Mouse (Mus musculus) heart, embryonic 16.5 days (tissue): ENCODE measurements at regions not wholly inside any gene's neighbourhood (a gene's known extent, or its start where the extent isn't known, plus 50 kb on each side); places are given as distances from the start of the nearest gene placed in this dataset.

Experiments used
- ATAC-seq: fragments of 200-750 bp; cut with Nextera tagmentation; replicated peaks from 2 replicates; pipeline ENCODE4 v1.8.0; 2017; ENCODE audit warnings: moderate number of reproducible peaks; ENCODE audit not compliant: insufficient read depth, low FRiP score; ENCODE audit errors: extremely low read depth
- H3K27ac ChIP-seq: fragments of 300-500 bp; sonication (generic); 2 replicates; pipeline ENCODE4 v1.5.1; 2014; ENCODE audit warnings: mild to moderate bottlenecking, low read length, control low read depth, moderate library complexity
- H3K27me3 ChIP-seq: fragments of 300-500 bp; sonication (generic); 2 replicates; pipeline ENCODE4 v1.6.1; 2014; ENCODE audit warnings: low read length, mixed read lengths; ENCODE audit not compliant: control insufficient read depth, insufficient read depth
- H3K36me3 ChIP-seq: fragments of 300-500 bp; sonication (generic); 2 replicates; pipeline ENCODE4 v1.6.1; 2014; ENCODE audit not compliant: control insufficient read depth, insufficient read depth
- H3K4me1 ChIP-seq: fragments of 300-500 bp; sonication (generic); 2 replicates; pipeline ENCODE4 v1.6.1; 2014; ENCODE audit warnings: low read length, mixed read lengths; ENCODE audit not compliant: control insufficient read depth, insufficient read depth
- H3K4me2 ChIP-seq: fragments of 300-500 bp; sonication (generic); 2 replicates; pipeline ENCODE4 v1.6.1; 2014; ENCODE audit warnings: low read depth, mild to moderate bottlenecking, control low read depth, low read length
- H3K4me3 ChIP-seq: fragments of 300-500 bp; sonication (generic); 2 replicates; pipeline ENCODE4 v1.5.1; 2014; ENCODE audit warnings: mild to moderate bottlenecking, control low read depth, low read length
- H3K9ac ChIP-seq: fragments of 300-500 bp; sonication (generic); 2 replicates; pipeline ENCODE4 v1.6.1; 2014; ENCODE audit warnings: low read length, control low read depth
- H3K9me3 ChIP-seq: fragments of 300-500 bp; sonication (generic); replicated peaks from 2 replicates; pipeline ENCODE4 v1.6.1; 2016; ENCODE audit warnings: low read length; ENCODE audit not compliant: control insufficient read depth
- WGBS: fragments of 180-500 bp; shearing (Covaris S2); extraction: QIAGEN DNeasy Blood & Tissue Kit; methylation state at CpG from one replicate; pipeline ENCODE4 v1.1.7; 2014; 5-methylcytosine and 5-hydroxymethylcytosine counted together

DNA sequence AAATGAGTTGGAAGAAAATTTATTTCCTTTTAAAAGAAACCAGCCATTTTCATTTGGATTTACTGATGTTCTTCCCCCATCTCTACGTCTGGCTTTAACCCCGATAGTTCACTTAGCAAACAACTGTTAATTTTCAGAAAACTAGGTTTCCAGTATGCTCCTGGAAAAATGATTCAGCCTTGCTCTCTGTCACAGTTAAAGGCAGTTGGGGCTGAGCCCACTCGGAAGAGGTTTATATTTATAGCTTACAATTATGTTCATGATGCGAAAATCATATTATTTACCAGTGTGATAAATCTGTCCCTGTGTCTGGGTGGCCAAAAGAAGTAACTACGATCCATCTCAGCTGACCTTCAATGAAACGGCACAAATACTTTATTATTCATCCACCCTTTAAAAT is 163.9 kb downstream of the Arl4a start:
- Histone ChIP-seq H3K9ac (no peak overlapping the region), H3K27ac (no peak overlapping the region), H3K27me3 (no peaks in the 10 kb centered on the region), H3K9me3 (no peaks in the 10 kb centered on the region), H3K36me3 (no peaks in the 10 kb centered on the region), H3K4me2 (no peak overlapping the region), H3K4me1 (no peaks in the 10 kb centered on the region), H3K4me3 (no peak overlapping the region)
- WGBS = 82% methylated on average over 6 of the region's 6 CpGs
- no peak for ATAC-seq

DNA sequence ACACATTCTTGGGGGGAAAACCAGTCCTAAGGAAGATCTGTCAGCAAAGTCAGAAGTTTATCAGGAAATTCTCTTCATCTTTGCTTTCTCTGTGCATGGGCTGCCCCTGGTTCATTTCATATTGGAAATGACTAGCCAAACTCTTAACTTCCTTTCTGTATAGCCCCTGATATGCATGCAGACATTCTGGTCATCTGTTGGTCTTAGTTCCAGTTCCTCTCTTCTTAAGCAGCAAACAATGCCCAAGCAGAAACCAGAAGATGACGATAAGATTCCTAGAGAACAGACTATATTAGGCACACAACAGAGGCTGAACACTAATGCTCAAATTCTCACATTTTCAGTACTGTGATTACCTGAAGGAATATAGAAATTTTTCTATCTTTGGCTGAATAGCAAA is 176.0 kb downstream of the Arl4a start:
- H3K4me1 ChIP-seq = no peaks in the 10 kb centered on the region
- no peak overlapping the region for H3K9ac ChIP-seq
- no peak overlapping the region for H3K27ac ChIP-seq
- no peak overlapping the region for H3K4me2 ChIP-seq
- H3K36me3 ChIP-seq = no peaks in the 10 kb centered on the region
- H3K4me3 ChIP-seq = no peak overlapping the region
- no peaks in the 10 kb centered on the region for H3K27me3 ChIP-seq
- no peaks in the 10 kb centered on the region for H3K9me3 ChIP-seq
- WGBS = 63% methylated on average over 1 of the region's 1 CpGs
- no peak for ATAC-seq

DNA sequence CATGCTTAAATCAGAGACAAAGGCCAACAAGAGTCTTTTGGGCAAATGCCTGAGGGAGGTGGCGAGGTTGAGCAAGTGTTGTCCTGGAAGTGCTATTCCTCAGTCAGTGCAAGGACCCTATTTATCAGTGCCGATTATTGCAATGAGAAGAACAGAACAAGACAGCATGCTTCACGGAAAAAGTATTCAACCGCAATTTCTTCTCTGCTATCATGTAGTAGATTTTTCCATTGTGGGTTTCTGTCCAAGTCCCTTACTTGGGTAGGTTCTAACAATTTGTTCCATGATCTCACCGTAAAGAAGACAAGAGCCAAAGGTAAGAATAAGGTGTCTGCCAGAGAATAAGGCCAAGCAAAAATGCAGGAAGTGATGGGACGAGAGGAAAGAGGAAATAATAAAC is 186.2 kb downstream of the Arl4a start:
- H3K27ac ChIP-seq = no peak overlapping the region
- H3K9ac ChIP-seq = no peak overlapping the region
- WGBS = 69% methylated on average over 6 of the region's 6 CpGs
- ATAC-seq = no peak
- no peaks in the 10 kb centered on the region for H3K9me3 ChIP-seq
- H3K4me1 ChIP-seq = no peaks in the 10 kb centered on the region
- H3K4me2 ChIP-seq = no peak overlapping the region
- no peak overlapping the region for H3K4me3 ChIP-seq
- no peaks in the 10 kb centered on the region for H3K27me3 ChIP-seq
- no peaks in the 10 kb centered on the region for H3K36me3 ChIP-seq

DNA sequence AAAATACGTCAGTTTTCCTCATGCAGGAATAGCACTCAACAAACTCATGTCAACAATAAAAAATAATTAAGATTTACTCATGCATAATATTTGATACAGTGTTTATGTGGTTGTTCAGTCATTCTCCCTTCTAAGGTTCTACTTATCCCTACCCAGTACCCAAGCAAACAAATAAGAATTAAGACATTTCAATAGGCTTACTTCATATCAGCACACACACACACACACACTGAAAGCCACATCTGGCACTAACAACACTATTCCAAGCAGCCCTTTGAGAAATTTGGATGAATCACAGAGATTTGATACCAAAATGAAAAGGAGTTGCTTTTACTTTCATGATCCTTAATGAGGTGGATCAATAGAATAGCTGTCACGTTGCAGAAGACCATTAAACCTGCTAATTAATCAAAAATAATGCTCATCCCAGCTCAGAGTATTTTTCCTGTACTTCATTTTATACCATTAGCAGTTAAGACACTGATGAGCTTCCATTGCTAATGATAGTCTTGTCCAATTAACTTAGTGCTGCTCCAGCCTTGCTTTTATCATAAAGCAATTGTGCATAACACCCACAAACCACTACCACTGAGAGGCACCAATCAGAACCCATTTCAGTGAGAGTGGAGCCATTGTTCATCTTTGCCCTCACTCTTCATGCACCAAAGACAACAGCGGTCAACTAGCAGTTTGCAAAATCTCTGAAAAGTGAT is 188.3 kb downstream of the Arl4a start:
- Histone ChIP-seq H3K9ac (no peak overlapping the region), H3K27me3 (no peaks in the 10 kb centered on the region), H3K4me2 (no peak overlapping the region), H3K4me3 (no peak overlapping the region), H3K36me3 (no peaks in the 10 kb centered on the region), H3K9me3 (no peaks in the 10 kb centered on the region), H3K27ac (no peak overlapping the region), H3K4me1 (no peaks in the 10 kb centered on the region)
- 82% methylated on average over 3 of the region's 3 CpGs for WGBS
- no peak for ATAC-seq

DNA sequence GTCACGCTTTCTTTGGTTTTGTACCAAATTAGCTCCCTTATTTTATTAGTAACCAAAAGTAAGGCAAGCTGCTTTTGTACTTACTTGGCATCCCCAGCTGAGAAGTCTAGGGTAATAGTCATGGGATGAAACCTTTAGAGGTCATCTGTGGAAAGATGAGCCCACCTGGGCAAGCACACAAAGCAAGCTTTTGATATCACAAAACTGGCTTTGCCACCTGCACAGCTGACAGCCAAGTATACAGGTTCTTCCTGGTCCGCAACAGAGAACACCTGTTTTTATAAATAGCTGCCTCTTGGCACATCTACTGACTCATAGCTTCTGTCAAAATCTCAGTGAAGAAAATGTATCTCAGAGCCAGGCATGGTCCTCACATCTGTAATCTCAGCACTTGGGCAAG is 197.2 kb downstream of the Arl4a start:
- H3K9me3 ChIP-seq = no peaks in the 10 kb centered on the region
- no peak overlapping the region for H3K9ac ChIP-seq
- no peak overlapping the region for H3K27ac ChIP-seq
- H3K4me2 ChIP-seq = no peak overlapping the region
- no peak for ATAC-seq
- no peaks in the 10 kb centered on the region for H3K4me1 ChIP-seq
- H3K27me3 ChIP-seq = no peaks in the 10 kb centered on the region
- WGBS = 88% methylated on average over 2 of the region's 2 CpGs
- H3K4me3 ChIP-seq = no peak overlapping the region
- no peaks in the 10 kb centered on the region for H3K36me3 ChIP-seq

DNA sequence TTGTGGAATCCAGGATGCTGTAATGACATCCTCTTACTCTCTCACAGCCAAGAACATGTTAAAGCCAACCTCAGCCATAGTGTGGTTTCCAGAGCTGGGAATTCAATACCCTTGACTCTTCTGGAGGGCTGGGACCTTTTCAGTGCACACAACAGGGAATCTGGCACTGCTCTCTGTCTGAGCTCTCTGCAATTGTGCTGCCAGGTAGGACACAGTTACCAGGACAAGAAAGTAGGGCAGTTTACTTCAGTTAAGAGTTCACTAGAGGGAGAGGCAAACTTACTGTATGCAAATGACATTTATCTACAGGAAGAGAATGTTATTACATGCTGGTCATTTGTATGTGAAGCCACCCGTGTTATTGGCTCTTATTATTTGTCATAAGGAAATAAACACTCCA is 197.6 kb downstream of the Arl4a start:
- H3K4me1 ChIP-seq = no peaks in the 10 kb centered on the region
- WGBS = 53% methylated on average over 1 of the region's 1 CpGs
- no peaks in the 10 kb centered on the region for H3K36me3 ChIP-seq
- no peak overlapping the region for H3K27ac ChIP-seq
- H3K4me3 ChIP-seq = no peak overlapping the region
- H3K9me3 ChIP-seq = no peaks in the 10 kb centered on the region
- ATAC-seq = no peak
- no peak overlapping the region for H3K4me2 ChIP-seq
- no peaks in the 10 kb centered on the region for H3K27me3 ChIP-seq
- H3K9ac ChIP-seq = no peak overlapping the region

DNA sequence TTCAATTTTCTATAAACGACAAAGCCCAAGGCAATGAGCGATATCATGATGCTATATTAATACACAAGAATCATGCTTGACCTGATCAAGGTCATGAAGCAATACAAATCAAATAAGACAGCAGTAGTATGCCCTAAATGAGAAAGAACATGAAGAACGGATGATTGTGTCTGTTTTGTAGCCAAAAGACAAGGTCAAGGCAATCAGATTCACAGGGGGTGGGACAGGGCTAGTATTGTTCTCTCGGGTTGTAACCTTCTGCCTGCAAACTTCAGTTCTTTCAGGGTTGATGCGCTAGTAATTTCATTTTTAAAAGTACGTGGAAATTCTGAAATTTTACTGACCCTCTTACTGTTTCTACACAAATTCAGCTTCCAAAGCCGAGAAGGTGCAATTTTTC is 206.7 kb downstream of the Arl4a start:
- no peaks in the 10 kb centered on the region for H3K4me1 ChIP-seq
- H3K4me3 ChIP-seq = no peak overlapping the region
- 67% methylated on average over 7 of the region's 7 CpGs for WGBS
- H3K36me3 ChIP-seq = no peaks in the 10 kb centered on the region
- no peak overlapping the region for H3K27ac ChIP-seq
- H3K9ac ChIP-seq = no peak overlapping the region
- ATAC-seq = no peak
- no peaks in the 10 kb centered on the region for H3K9me3 ChIP-seq
- H3K4me2 ChIP-seq = peak overlapping the region; percentile 12; the same call in 1 of the 2 replicates
- H3K27me3 ChIP-seq = no peaks in the 10 kb centered on the region

DNA sequence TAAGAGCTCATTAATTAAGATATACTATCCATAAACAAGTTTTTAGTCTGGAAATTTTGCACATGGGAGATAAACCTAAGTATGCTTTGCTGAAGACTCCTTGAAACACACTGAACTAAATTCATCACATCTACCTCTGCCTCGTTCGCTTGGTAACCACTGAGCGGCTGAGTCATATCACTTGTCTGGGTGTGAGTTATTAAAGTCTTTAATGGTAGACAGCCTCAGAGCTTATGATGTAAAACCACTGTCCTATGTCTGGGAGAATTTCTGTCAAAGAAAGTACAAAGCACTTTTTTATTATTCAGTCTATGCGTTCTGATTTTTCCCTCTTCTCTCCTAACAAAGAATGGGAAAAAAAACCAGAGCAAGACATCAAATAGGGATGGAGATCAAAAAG is 207.3 kb downstream of the Arl4a start:
- Histone ChIP-seq H3K4me1 (no peaks in the 10 kb centered on the region), H3K4me2 (no peak overlapping the region), H3K9ac (no peak overlapping the region), H3K36me3 (no peaks in the 10 kb centered on the region), H3K27me3 (no peaks in the 10 kb centered on the region), H3K4me3 (no peak overlapping the region), H3K27ac (no peak overlapping the region), H3K9me3 (no peaks in the 10 kb centered on the region)
- WGBS = 92% methylated on average over 4 of the region's 4 CpGs
- no peak for ATAC-seq

DNA sequence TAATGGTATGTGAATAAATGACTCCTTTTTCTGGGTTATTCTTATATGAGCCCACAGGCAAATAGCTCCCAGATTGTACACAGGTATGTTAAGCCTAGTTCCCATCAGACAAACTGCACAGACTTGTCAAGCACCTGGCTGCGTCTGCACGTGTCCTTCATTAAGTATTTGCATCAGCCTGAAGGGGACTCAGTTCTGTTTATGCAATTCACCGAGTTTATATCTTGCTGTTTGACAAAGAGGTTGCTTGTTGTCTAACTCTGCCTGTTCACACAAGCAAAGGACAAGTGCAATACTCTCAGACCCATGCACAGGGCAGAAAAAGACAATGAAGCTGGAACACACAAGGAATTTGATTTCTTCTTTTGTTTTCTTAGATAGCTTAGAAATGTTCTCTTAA is 215.2 kb downstream of the Arl4a start:
- Histone ChIP-seq H3K27me3 (no peaks in the 10 kb centered on the region), H3K4me1 (no peaks in the 10 kb centered on the region), H3K36me3 (no peaks in the 10 kb centered on the region), H3K27ac (no peak overlapping the region), H3K4me2 (no peak overlapping the region), H3K9me3 (no peaks in the 10 kb centered on the region), H3K9ac (no peak overlapping the region), H3K4me3 (no peak overlapping the region)
- WGBS = 59% methylated on average over 3 of the region's 3 CpGs
- no peak for ATAC-seq
